ENCODE assay signal across 1 mouse cellular context in genomic region chr8:69625095-69625789, GRCm38 (mm10).
TF ChIP-seq lines count a peak whose summit lies in the region.

Zfp868 (minus strand) TSS chr8:69625548.

TF ChIP-seq in CH12.LX, 34 proteins besides CTCF, POLR2A, EP300 and RAD21 (continued from another document):
- peak; percentile 87; the same call in 1 of the 2 replicates for TF ChIP-seq KAT2A (IDR thresholded peaks at IDR 0.05; ENCODE audit: insufficient replicate concordance, low read length)
- TF ChIP-seq POLR2AphosphoS2 (IDR thresholded peaks at IDR 0.05; ENCODE audit: low read depth, low read length): peak; percentile 86
- no peak for TF ChIP-seq RCOR1 (conservative IDR thresholded peaks at IDR 0.05; ENCODE audit: low read depth, low read length)
- TF ChIP-seq ETS1 (conservative IDR thresholded peaks at IDR 0.05; ENCODE audit: low read depth, low read length): peak; percentile 39; the same call in 1 of the 2 replicates
- TF ChIP-seq PAX5 (IDR thresholded peaks at IDR 0.05; ENCODE audit: low read length): no peak
- peak; percentile 86 for TF ChIP-seq TBP (conservative IDR thresholded peaks at IDR 0.05; ENCODE audit: low read depth, low read length)
- peak; percentile 64; the same call in 1 of the 2 replicates for TF ChIP-seq JUN (IDR thresholded peaks at IDR 0.05; ENCODE audit: insufficient read depth, low read depth, low read length)
